Mouse (Mus musculus): ENCODE data around the gene Olfr39.
"Not testable (repeated sequence)": the region's sequence is repeated elsewhere in the genome, so short reads cannot be mapped to it uniquely, and the experiment has no call there.

Olfr39 gene

GRCm38 (mm10) chr9:20282051-20282450 lies at the start of gene Olfr39:
Gene Olfr39, plus strand, starts transcription at chr9:20282351.
- DNase-seq, result no peak

GRCm38 (mm10) chr9:20236819-20237218 lies 45.3 kb upstream of the Olfr39 start, which contains the start of gene Olfr872:
Gene Olfr872, plus strand, starts transcription at chr9:20237119.
- no peak for DNase-seq

GRCm38 (mm10) chr9:20237378-20237777 lies 44.8 kb upstream of the Olfr39 start:
- no peak for DNase-seq

- not testable (repeated sequence) for DNase-seq
Measured at GRCm38 (mm10) chr9:20295562-20295961, 13.4 kb downstream of the Olfr39 start.

GRCm38 (mm10) chr9:20298232-20298631 lies 16.1 kb downstream of the Olfr39 start, which contains the start of gene Olfr873:
Gene Olfr873, plus strand, starts transcription at chr9:20298532.
- DNase-seq, result no peak

- DNase-seq, result no peak
Measured at GRCm38 (mm10) chr9:20335994-20336393, 53.8 kb downstream of the Olfr39 start, which contains the start of gene Olfr18. Gene Olfr18, minus strand, starts transcription at chr9:20336094.
